8 mouse cellular contexts compared by ENCODE assay signal in the genomic region with DNA sequence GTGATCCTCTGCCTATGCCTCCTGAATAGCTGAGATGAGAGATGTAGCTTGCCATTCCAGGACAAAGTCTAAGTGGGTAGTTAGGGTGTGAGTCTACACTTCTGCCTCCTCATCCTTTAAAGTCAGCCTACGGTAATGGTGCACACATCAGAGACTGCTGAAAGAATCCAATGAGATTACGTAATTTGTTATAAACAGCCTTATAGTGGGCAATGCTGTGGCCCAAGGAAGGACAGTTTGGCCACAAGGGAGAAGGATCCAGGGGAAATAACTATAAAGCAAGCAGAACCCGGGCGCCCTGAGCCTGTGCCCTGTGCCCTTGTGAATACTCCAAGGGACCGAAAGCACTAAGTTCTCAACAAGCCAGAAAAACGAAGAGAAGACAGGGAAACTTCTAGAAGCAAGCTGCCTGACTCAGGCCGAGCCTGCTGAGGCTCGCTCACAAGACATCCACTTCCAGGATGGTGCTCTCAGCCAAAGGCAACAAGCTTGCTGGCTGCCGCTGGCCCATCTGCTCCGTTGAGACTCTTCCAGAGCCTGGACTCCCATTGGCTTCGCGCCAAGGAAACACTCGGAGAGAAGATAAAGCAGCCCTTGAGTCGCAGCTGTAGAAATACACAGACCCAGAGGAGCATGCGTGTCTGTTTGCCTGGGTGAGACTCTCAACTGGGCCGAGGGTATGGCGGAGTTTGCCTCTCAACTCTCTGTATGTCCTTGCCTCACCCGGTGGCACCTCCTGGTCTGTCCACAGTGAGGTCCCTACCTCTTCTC. TPM values are rescaled to one million over a fixed set of nuclear protein-coding genes. Genes with fewer than 3 reads are reported as not detected.
DNase-seq lines count a peak whose midpoint lies in the region; ATAC-seq and TF ChIP-seq lines count a peak whose summit lies in the region.
"Not testable (repeated sequence)": the region's sequence is repeated elsewhere in the genome, so short reads cannot be mapped to it uniquely, and the experiment has no call there.
"Had no signal": no experiment of that assay in that cellular context is flagged by ENCODE, and none has a peak within 500 bp of the region (broad histone marks: within the 10 kb centered on the region; RNA-seq: fewer than 3 reads in every experiment).

No protein-coding gene starts in this region.

- H3K27ac ChIP-seq in brown adipose tissue, adult 24 weeks (replicated peaks; ENCODE audit: low read depth, low read length) = peak overlapping the region; percentile 32; the same call in 1 of the 2 replicates
- not testable (repeated sequence) for H3K27ac ChIP-seq in forebrain, postnatal 0 days (ENCODE audit: low read depth, low read length); hindbrain, embryonic 12.5 days; intestine, postnatal 0 days (ENCODE audit: low read depth, low read length); neural tube, embryonic 14.5 days (ENCODE audit: low read depth, low read length)
- H3K27ac ChIP-seq in heart, embryonic 12.5 days (ENCODE audit: poor library complexity, severe bottlenecking) = peak overlapping the region; percentile 77; the same call in 1 of the 2 replicates
- H3K27ac ChIP-seq in lung, embryonic 14.5 days (ENCODE audit: low read depth) = peak overlapping the region; percentile 36; the same call in 1 of the 2 replicates

- DNase-seq in forebrain, postnatal 0 days = not testable (repeated sequence)
- DNase-seq in lung, embryonic 14.5 days = peak; percentile 34

- H3K4me3 ChIP-seq in brown adipose tissue, adult 24 weeks (ENCODE audit: insufficient read depth, low read depth, low read length); forebrain, postnatal 0 days (ENCODE audit: low read depth, low read length); heart, embryonic 12.5 days; hindbrain, embryonic 12.5 days; intestine, postnatal 0 days (ENCODE audit: low read depth, low read length); lung, embryonic 14.5 days (ENCODE audit: low read depth, low read length); neural tube, embryonic 14.5 days (ENCODE audit: low read depth, low read length): not testable (repeated sequence)

- TF ChIP-seq CTCF in forebrain, postnatal 0 days (IDR thresholded peaks at IDR 0.05; ENCODE audit: low read depth); intestine, postnatal 0 days (IDR thresholded peaks at IDR 0.05; ENCODE audit: low read depth); lung, embryonic 14.5 days (IDR thresholded peaks at IDR 0.05; ENCODE audit: low read depth): not testable (repeated sequence)

- WGBS in forebrain, postnatal 0 days = 60% methylated on average over 12 of the region's 18 CpGs
- 44% methylated on average over 13 of the region's 18 CpGs for WGBS in heart, embryonic 12.5 days
- WGBS in hindbrain, embryonic 12.5 days = 73% methylated on average over 12 of the region's 18 CpGs
- WGBS in intestine, postnatal 0 days = 51% methylated on average over 10 of the region's 18 CpGs
- 47% methylated on average over 11 of the region's 18 CpGs for WGBS in lung, embryonic 14.5 days
- WGBS in neural tube, embryonic 14.5 days = 68% methylated on average over 11 of the region's 18 CpGs

- ATAC-seq in forebrain, postnatal 0 days = peak; percentile 89
- peak; percentile 82 for ATAC-seq in heart, embryonic 12.5 days (ENCODE audit: insufficient number of reproducible peaks, low FRiP score)
- peak; percentile 46; the same call in 1 of the 2 replicates for ATAC-seq in hindbrain, embryonic 12.5 days (ENCODE audit: low FRiP score)
- ATAC-seq in intestine, postnatal 0 days = peak; percentile 51; the same call in 1 of the 2 replicates
- ATAC-seq in lung, embryonic 14.5 days (ENCODE audit: insufficient read depth) = peak; percentile 88
- peak; percentile 63; the same call in 1 of the 2 replicates for ATAC-seq in neural tube, embryonic 14.5 days (ENCODE audit: low read depth)

- H3K9ac ChIP-seq in forebrain, postnatal 0 days; heart, embryonic 12.5 days; hindbrain, embryonic 12.5 days; intestine, postnatal 0 days (ENCODE audit: low read depth, low read length); lung, embryonic 14.5 days; neural tube, embryonic 14.5 days (replicated peaks; ENCODE audit: low read depth, low read length): not testable (repeated sequence)

- H3K36me3 ChIP-seq in forebrain, postnatal 0 days (ENCODE audit: insufficient read depth); heart, embryonic 12.5 days; hindbrain, embryonic 12.5 days; intestine, postnatal 0 days (ENCODE audit: control insufficient read depth, insufficient read depth); lung, embryonic 14.5 days (ENCODE audit: insufficient read depth); neural tube, embryonic 14.5 days (ENCODE audit: control insufficient read depth, insufficient read depth, low read length): not testable (repeated sequence)

- not testable (repeated sequence) for H3K9me3 ChIP-seq in forebrain, postnatal 0 days (ENCODE audit: low read length); heart, embryonic 12.5 days (replicated peaks); hindbrain, embryonic 12.5 days (replicated peaks); intestine, postnatal 0 days (ENCODE audit: control insufficient read depth); lung, embryonic 14.5 days (ENCODE audit: low read depth, low read length); neural tube, embryonic 14.5 days (ENCODE audit: control insufficient read depth, low read length)

- H3K4me2 ChIP-seq in forebrain, postnatal 0 days (ENCODE audit: low read depth); heart, embryonic 12.5 days; hindbrain, embryonic 12.5 days (replicated peaks); intestine, postnatal 0 days (replicated peaks; ENCODE audit: low read depth); lung, embryonic 14.5 days; neural tube, embryonic 14.5 days (ENCODE audit: low read depth, low read length): not testable (repeated sequence)

- H3K27me3 ChIP-seq in forebrain, postnatal 0 days (ENCODE audit: insufficient read depth, low read length); heart, embryonic 12.5 days (replicated peaks); hindbrain, embryonic 12.5 days; intestine, postnatal 0 days (replicated peaks; ENCODE audit: control insufficient read depth, insufficient read depth, low read length); lung, embryonic 14.5 days (ENCODE audit: insufficient read depth, low read length); neural tube, embryonic 14.5 days (ENCODE audit: control insufficient read depth, insufficient read depth, low read length): not testable (repeated sequence)

- H3K4me1 ChIP-seq in brown adipose tissue, adult 24 weeks (ENCODE audit: control insufficient read depth, insufficient read depth, insufficient read length, low read length); forebrain, postnatal 0 days (ENCODE audit: insufficient read depth); hindbrain, embryonic 12.5 days; intestine, postnatal 0 days (replicated peaks; ENCODE audit: control insufficient read depth, insufficient read depth, low read length); lung, embryonic 14.5 days (ENCODE audit: insufficient read depth); neural tube, embryonic 14.5 days (ENCODE audit: control insufficient read depth, insufficient read depth, low read length): not testable (repeated sequence)
- H3K4me1 ChIP-seq in heart, embryonic 12.5 days (replicated peaks) = peaks cover 21% of the 10 kb centered on the region

RNA-seq across cellular contexts. Expression of gene Upb1, which starts 55.3 kb away (rescaled TPM):
- polyA plus RNA-seq in brown adipose tissue, adult 24 weeks (2012; ENCODE audit: insufficient read depth, insufficient read length, missing spikeins) = 2.1 TPM in 1 of 2 replicates, not detected in the other
- 0.38 and 0.62 TPM in 2 replicates for total RNA-seq in forebrain, postnatal 0 days (2014; rRNA removed)
- polyA plus RNA-seq in forebrain, postnatal 0 days (2015; fragmentation: Nextera tagmentation; extraction: Ambion mirVana) = 0.58 and 0.75 TPM in 2 replicates
- polyA plus RNA-seq in heart, embryonic 12.5 days (2016; fragmentation: Nextera tagmentation; extraction: Ambion mirVana) = 0.15 and 0.17 TPM in 2 replicates
- 0.16 TPM in 1 of 2 replicates, not detected in the other for polyA plus RNA-seq in hindbrain, embryonic 12.5 days (2016; fragmentation: Nextera tagmentation; extraction: Ambion mirVana)
- 0.14 and 0.52 TPM in 2 replicates for polyA plus RNA-seq in intestine, postnatal 0 days (2015; fragmentation: Nextera tagmentation; extraction: Ambion mirVana)
- polyA plus RNA-seq in lung, embryonic 14.5 days (2014; fragmentation: Nextera tagmentation; extraction: Ambion mirVana) = 0.17 and 0.76 TPM in 2 replicates
- polyA plus RNA-seq in neural tube, embryonic 14.5 days (2014; fragmentation: Nextera tagmentation; extraction: Ambion mirVana) = 0.13 and 0.15 TPM in 2 replicates
- polyA plus RNA-seq: Patski had no signal
